Mouse (Mus musculus): Measurements from ENCODE around the gene Itga1. TPM values are rescaled to one million over a fixed set of nuclear protein-coding genes. Genes with fewer than 3 reads are reported as not detected.

Itga1 gene
- total RNA-seq, 2 experiments from 2014 or later = 29.8 to 39.3 TPM

Other genes starting within 250 kb of the Itga1 start
- gene Itga2, start 169.9 kb downstream of the Itga1 start, total RNA-seq (2021) = 10 to 100 TPM in 1 of 2 experiments, 1 to 10 TPM in 1; 7.3 to 10.2 TPM
- 10 to 100 TPM; 11.5 to 16.5 TPM for gene Pelo, start 11.8 kb downstream of the Itga1 start, total RNA-seq (2021)
- 1 to 10 TPM; 5.4 to 7.9 TPM for gene Gm49395, start within 50 bp of the Itga1 start, total RNA-seq (2021)

Data from gastrocnemius, postnatal 10 days (tissue).